Mouse (Mus musculus) intestine, embryonic 14.5 days (tissue): ENCODE results near the gene Zdhhc19. TPM values are rescaled to one million over a fixed set of nuclear protein-coding genes. Genes with fewer than 3 reads are reported as not detected.

Experiments
- ATAC-seq: fragments of 200-750 bp; cut with Nextera tagmentation; replicated peaks from 2 replicates; pipeline ENCODE4 v1.8.0; 2017; ENCODE audit warnings: low read depth, moderate number of reproducible peaks, moderate TSS enrichment, moderate library complexity; ENCODE audit not compliant: low FRiP score, low TSS enrichment
- DNase-seq: peaks from one replicate; pipeline ENCODE4 v3.0.0-alpha.2; 2018; ENCODE audit warnings: low spot score
- H3K27ac ChIP-seq: fragments of 300-500 bp; sonication (generic); 2 replicates; pipeline ENCODE4 v1.5.1; 2014; ENCODE audit warnings: low read depth, mild to moderate bottlenecking, control low read depth
- H3K27me3 ChIP-seq: fragments of 300-500 bp; sonication (generic); replicated peaks from 2 replicates; pipeline ENCODE4 v1.6.1; 2014; ENCODE audit warnings: low read length, control low read depth; ENCODE audit not compliant: control insufficient read depth, insufficient read depth
- H3K36me3 ChIP-seq: fragments of 300-500 bp; sonication (generic); 2 replicates; pipeline ENCODE4 v1.6.1; 2014; ENCODE audit warnings: low read length, control low read depth; ENCODE audit not compliant: control insufficient read depth, insufficient read depth
- H3K4me1 ChIP-seq: fragments of 300-500 bp; sonication (generic); replicated peaks from 2 replicates; pipeline ENCODE4 v1.6.1; 2014; ENCODE audit warnings: low read length, control low read depth, mixed read lengths; ENCODE audit not compliant: control insufficient read depth, insufficient read depth
- H3K4me2 ChIP-seq: fragments of 300-500 bp; sonication (generic); 2 replicates; pipeline ENCODE4 v1.6.1; 2014; ENCODE audit warnings: low read length
- H3K4me3 ChIP-seq: fragments of 300-500 bp; sonication (generic); 2 replicates; pipeline ENCODE4 v1.5.1; 2014; ENCODE audit warnings: low read depth, low read length, control low read depth, mixed read lengths
- H3K9ac ChIP-seq: fragments of 300-500 bp; sonication (generic); 2 replicates; pipeline ENCODE4 v1.6.1; 2014; ENCODE audit warnings: mild to moderate bottlenecking, low read length
- H3K9me3 ChIP-seq: fragments of 300-500 bp; sonication (generic); 2 replicates; pipeline ENCODE4 v1.6.1; 2016; ENCODE audit warnings: low read length, control low read depth; ENCODE audit not compliant: control insufficient read depth
- WGBS: fragments of 180-500 bp; shearing (Covaris S2); extraction: QIAGEN DNeasy Blood & Tissue Kit; methylation state at CpG from one replicate; pipeline ENCODE4 v1.1.7; 2014; 5-methylcytosine and 5-hydroxymethylcytosine counted together
- polyA plus RNA-seq: library from polyadenylated mRNA; unstranded; fragments of >200 nt; fragmentation: Nextera tagmentation; extraction: Ambion mirVana; gene quantifications from 2 replicates; pipeline ENCODE4 v1.2.1, GENCODE M21; 2014

The Zdhhc19 gene
- polyA plus RNA-seq, 1 experiment from 2014 or later, result 0.20 TPM

- Histone ChIP-seq H3K27ac (no peak overlapping the region), H3K4me1 (peaks cover 5% of the 10 kb centered on the region), H3K27me3 (no peaks in the 10 kb centered on the region), H3K4me3 (no peak overlapping the region), H3K9ac (no peak overlapping the region), H3K36me3 (no peaks in the 10 kb centered on the region), H3K9me3 (no peaks in the 10 kb centered on the region), H3K4me2 (no peak overlapping the region)
- 76% methylated on average over 18 of the region's 18 CpGs for WGBS
- DNase-seq, result no peak
- ATAC-seq, result no peak
Observed at GRCm38 (mm10) chr16:32532878-32533826, 37.1 kb downstream of the Zdhhc19 start.

DNA sequence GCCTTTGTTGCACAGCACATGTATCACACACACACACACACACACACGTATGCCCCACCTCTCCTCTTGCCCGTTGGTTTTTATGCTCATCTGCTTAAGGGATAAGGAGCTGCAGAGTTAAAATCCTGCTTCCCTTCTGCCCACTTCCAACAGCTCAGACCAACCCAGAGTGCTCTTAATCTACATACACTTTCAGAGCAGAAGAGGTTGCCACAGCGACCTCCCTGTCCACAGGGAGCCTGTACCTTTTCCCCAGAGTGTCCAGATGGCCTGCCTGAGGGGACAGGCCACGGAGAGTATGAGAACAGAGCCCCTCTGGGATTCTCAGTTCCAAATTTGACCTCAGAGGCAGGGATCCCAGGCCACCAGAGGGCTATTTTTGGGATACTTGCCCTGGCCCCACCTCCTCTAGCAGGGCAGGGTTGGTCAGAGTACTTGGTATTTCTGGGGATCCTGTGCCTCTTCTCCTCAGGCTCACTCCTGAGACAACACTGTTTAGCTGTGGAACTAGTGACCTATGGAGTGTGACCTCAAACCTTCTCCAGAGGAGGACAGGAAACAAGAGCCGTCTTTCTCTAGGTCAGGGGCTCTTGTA lies 39.2 kb downstream of the Zdhhc19 start:
- Histone ChIP-seq H3K27ac (no peak overlapping the region), H3K4me1 (peaks cover 9% of the 10 kb centered on the region)

GRCm38 (mm10) chr16:32537867-32538660 lies 42.0 kb downstream of the Zdhhc19 start:
- no peaks in the 10 kb centered on the region for H3K27me3 ChIP-seq
- no peak overlapping the region for H3K9ac ChIP-seq
- WGBS, result 34% methylated on average over 5 of the region's 5 CpGs
- no peak overlapping the region for H3K4me3 ChIP-seq
- H3K27ac ChIP-seq, result peak overlapping the region; percentile 73
- no peak for DNase-seq
- H3K9me3 ChIP-seq, result no peaks in the 10 kb centered on the region
- peak; percentile 63; the same call in 1 of the 2 replicates for ATAC-seq
- peaks cover 9% of the 10 kb centered on the region for H3K4me1 ChIP-seq
- H3K4me2 ChIP-seq, result no peak overlapping the region
- H3K36me3 ChIP-seq, result no peaks in the 10 kb centered on the region

More for the DNA sequence above, 39.2 kb downstream of the Zdhhc19 start:
- ATAC-seq (no peak), DNase-seq (no peak)
- Histone ChIP-seq H3K4me2 (no peak overlapping the region), H3K9ac (no peak overlapping the region), H3K27me3 (no peaks in the 10 kb centered on the region), H3K36me3 (no peaks in the 10 kb centered on the region), H3K9me3 (no peaks in the 10 kb centered on the region), H3K4me3 (no peak overlapping the region)
- WGBS, result 29% methylated on average over 5 of the region's 5 CpGs

GRCm38 (mm10) chr16:32538761-32539255 lies 42.7 kb downstream of the Zdhhc19 start:
- WGBS, result 27% methylated on average over 3 of the region's 3 CpGs
- Histone ChIP-seq H3K9me3 (no peaks in the 10 kb centered on the region), H3K36me3 (no peaks in the 10 kb centered on the region), H3K4me1 (peaks cover 9% of the 10 kb centered on the region), H3K27me3 (no peaks in the 10 kb centered on the region), H3K9ac (no peak overlapping the region), H3K4me3 (no peak overlapping the region), H3K4me2 (no peak overlapping the region), H3K27ac (no peak overlapping the region)
- DNase-seq, result no peak
- ATAC-seq, result no peak; the same call in 1 of the 2 replicates

DNA sequence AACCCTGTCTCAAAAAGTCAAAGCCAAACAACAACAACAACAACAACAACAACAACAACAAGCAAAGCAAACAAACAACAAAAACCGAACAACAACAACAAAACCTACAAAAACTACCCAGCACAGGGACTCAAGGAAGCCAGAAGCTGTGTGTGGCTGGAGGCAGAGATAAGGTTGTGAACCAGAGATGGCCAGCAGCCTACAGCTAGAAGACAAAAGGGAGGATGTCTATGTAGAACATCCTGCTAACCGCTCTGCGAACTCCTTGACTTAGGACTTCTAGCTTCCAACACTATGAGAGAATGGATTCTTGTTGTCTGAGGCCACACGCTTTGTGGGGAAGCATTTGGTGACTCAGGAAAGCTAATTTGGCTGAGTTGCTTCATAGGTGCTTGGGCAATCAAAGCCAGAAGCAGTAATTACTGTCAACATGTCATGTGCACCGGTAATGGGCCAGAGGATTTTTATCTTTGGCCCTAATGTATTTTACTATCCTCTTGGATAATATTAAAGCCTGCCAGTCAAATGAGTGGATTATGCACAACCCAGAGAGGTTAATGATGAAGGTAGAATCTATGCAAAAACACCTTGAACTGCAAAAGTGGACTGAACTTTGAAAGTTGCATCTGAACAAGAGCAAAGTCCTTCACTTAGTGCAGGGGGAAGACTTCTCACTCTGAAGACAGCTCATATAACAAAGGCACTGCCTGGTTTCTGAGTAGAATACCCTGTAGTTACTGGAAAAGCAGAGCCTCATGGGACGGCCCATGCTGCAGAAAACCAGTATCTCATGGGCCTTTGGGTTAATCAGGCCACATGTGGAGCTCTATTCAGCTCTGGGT lies 45.5 kb downstream of the Zdhhc19 start:
- Histone ChIP-seq H3K4me2 (no peak overlapping the region), H3K9me3 (no peaks in the 10 kb centered on the region), H3K4me1 (peaks cover 6% of the 10 kb centered on the region; the same call in 1 of the 2 replicates), H3K27me3 (no peaks in the 10 kb centered on the region), H3K36me3 (no peaks in the 10 kb centered on the region), H3K4me3 (no peak overlapping the region), H3K27ac (no peak overlapping the region), H3K9ac (no peak overlapping the region)
- ATAC-seq, result no peak
- no peak for DNase-seq
- WGBS, result 87% methylated on average over 6 of the region's 6 CpGs

- WGBS, result 60% methylated on average over 3 of the region's 3 CpGs
- DNase-seq (no peak), ATAC-seq (no peak)
- peaks cover 1% of the 10 kb centered on the region; the same call in 1 of the 2 replicates for H3K4me1 ChIP-seq
- no peaks in the 10 kb centered on the region for H3K27me3 ChIP-seq
- no peak overlapping the region for H3K27ac ChIP-seq
- H3K36me3 ChIP-seq, result no peaks in the 10 kb centered on the region
- no peak overlapping the region for H3K9ac ChIP-seq
- no peak overlapping the region for H3K4me3 ChIP-seq
- H3K4me2 ChIP-seq, result no peak overlapping the region
- no peaks in the 10 kb centered on the region for H3K9me3 ChIP-seq
Observed at GRCm38 (mm10) chr16:32543422-32543821, 47.4 kb downstream of the Zdhhc19 start.

DNA sequence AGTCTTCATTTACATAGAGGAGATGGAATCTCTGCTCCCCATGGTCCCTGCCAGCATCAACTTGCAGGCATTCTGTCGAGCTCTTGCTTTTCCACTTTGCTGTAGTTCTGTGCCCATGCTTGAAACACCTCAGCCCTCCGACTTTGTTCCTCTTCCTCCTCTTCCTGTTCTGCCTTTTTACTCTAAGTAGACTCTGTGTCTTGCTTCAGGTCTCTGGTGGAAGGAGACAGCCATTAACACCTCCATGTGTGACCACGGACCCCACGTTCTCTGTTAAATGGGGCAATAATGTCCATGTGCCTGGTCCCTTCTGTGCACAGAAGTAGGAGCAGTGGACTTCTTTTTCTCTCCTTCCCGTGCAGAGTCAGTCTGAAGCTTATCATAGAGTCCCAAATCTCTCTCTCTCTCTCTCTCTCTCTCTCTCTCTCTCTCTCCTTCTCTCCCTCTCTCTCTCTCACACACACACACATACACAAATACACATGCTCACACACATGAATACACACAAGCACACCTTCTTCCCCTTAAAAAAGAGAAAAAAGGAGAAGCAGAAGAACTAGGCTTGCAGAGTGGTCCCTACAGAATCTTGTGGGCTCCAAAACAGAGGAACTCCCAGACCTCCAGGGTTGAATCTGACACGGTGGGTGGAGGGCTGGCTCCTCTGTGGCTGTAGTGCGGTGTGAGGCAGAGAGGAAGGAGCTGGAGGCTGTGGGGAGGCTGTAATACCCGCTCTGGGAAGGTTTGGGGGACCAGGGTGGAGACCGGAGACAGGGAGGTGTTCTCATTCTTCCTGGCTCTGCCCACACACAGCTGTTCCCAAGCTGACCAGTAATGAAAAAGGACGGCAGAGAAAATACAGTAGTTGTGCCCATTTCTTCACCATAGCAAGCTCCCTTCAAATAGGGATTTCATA lies 51.3 kb downstream of the Zdhhc19 start:
- Histone ChIP-seq H3K9ac (no peak overlapping the region), H3K4me3 (no peak overlapping the region), H3K4me1 (no peaks in the 10 kb centered on the region), H3K27ac (no peak overlapping the region), H3K9me3 (0 out of 2 replicates have a peak, but pooled peaks cover 3% of the 10 kb centered on the region), H3K4me2 (no peak overlapping the region), H3K36me3 (no peaks in the 10 kb centered on the region), H3K27me3 (no peaks in the 10 kb centered on the region)
- no peak for DNase-seq
- WGBS, result 55% methylated on average over 10 of the region's 10 CpGs
- no peak for ATAC-seq
